Mouse (Mus musculus) urinary bladder, postnatal 25 days (tissue): ENCODE measurements around the gene Napa.

ENCODE experiments used
- DNase-seq: peaks from one replicate; pipeline ENCODE4 v3.0.0; 2022; ENCODE audit warnings: low spot score

The Napa gene

GRCm38 (mm10) chr7:16099901-16100300 is 1.6 kb downstream of the Napa start:
- no peak for DNase-seq

GRCm38 (mm10) chr7:16101081-16101480 is 2.8 kb downstream of the Napa start:
- DNase-seq = no peak

- DNase-seq = no peak
Observed at GRCm38 (mm10) chr7:16101726-16102475, 3.6 kb downstream of the Napa start.

GRCm38 (mm10) chr7:16102686-16103226 is 4.5 kb downstream of the Napa start:
- DNase-seq = no peak

GRCm38 (mm10) chr7:16103760-16104159 is 5.5 kb downstream of the Napa start:
- DNase-seq = no peak

- no peak for DNase-seq
Observed at GRCm38 (mm10) chr7:16104611-16105388, 6.5 kb downstream of the Napa start.

GRCm38 (mm10) chr7:16108886-16109542 is 10.8 kb downstream of the Napa start:
- DNase-seq = no peak

GRCm38 (mm10) chr7:16110158-16110557 is 11.9 kb downstream of the Napa start:
- DNase-seq = no peak

GRCm38 (mm10) chr7:16111284-16112090 is 13.2 kb downstream of the Napa start:
- no peak for DNase-seq

GRCm38 (mm10) chr7:16116418-16116817 is 18.2 kb downstream of the Napa start:
- DNase-seq = no peak

GRCm38 (mm10) chr7:16117100-16117499 is 18.8 kb downstream of the Napa start:
- DNase-seq = no peak

GRCm38 (mm10) chr7:16119569-16120261 is 21.5 kb downstream of the Napa start, which contains the start of gene Kptn:
Kptn (plus strand) TSS chr7:16119895.
- DNase-seq = peak; percentile 92

- no peak for DNase-seq
Observed at GRCm38 (mm10) chr7:16120262-16120600, 22.0 kb downstream of the Napa start.

- DNase-seq = no peak
Observed at GRCm38 (mm10) chr7:16125829-16126228, 27.6 kb downstream of the Napa start.

- no peak for DNase-seq
Observed at GRCm38 (mm10) chr7:16128344-16128743, 30.1 kb downstream of the Napa start.

- no peak for DNase-seq
Observed at GRCm38 (mm10) chr7:16128899-16129298, 30.6 kb downstream of the Napa start.

- DNase-seq = peak; percentile 39
Observed at GRCm38 (mm10) chr7:16129421-16129845, 31.2 kb downstream of the Napa start, which contains the start of gene Slc8a2. Slc8a2 (plus strand) TSS chr7:16129826.

- no peak for DNase-seq
Observed at GRCm38 (mm10) chr7:16129846-16130691, 31.8 kb downstream of the Napa start.

GRCm38 (mm10) chr7:16130956-16131634 is 32.8 kb downstream of the Napa start:
- no peak for DNase-seq
